Mouse (Mus musculus) CD4-positive, CD25-positive, alpha-beta regulatory T cell, adult 9 weeks (primary cell): Measurements from ENCODE around the gene Olfr988. TPM values are rescaled to one million over a fixed set of nuclear protein-coding genes. Genes with fewer than 3 reads are reported as not detected.

ENCODE experiments used
- polyA plus RNA-seq: library from polyadenylated mRNA; unstranded; fragments of 100-300 nt; shearing (Covaris generic); gene quantifications from one replicate; pipeline ENCODE4 v1.2.1, GENCODE M21; 2017

Gene Olfr988
- not detected for polyA plus RNA-seq

GRCm38 (mm10) chr2:85363127-85363526, at the start of gene Olfr988:
Olfr988 (minus strand) TSS chr2:85363227.

GRCm38 (mm10) chr2:85409369-85409768, 46.3 kb upstream of the Olfr988 start, which contains the start of gene Olfr992:
Olfr992 (minus strand) TSS chr2:85409469.

GRCm38 (mm10) chr2:85339215-85339614, 23.8 kb downstream of the Olfr988 start, which contains the start of gene Olfr987:
Olfr987 (minus strand) TSS chr2:85339315.

Other genes with a start within 250 kb of the Olfr988 start
- gene Aplnr, start 227.0 kb downstream of the Olfr988 start, polyA plus RNA-seq: not detected
- not detected for gene Lrrc55, start 166.0 kb downstream of the Olfr988 start, polyA plus RNA-seq
- gene Olfr987, start 23.9 kb downstream of the Olfr988 start, polyA plus RNA-seq: not detected
- not detected for gene Olfr992, start 46.2 kb upstream of the Olfr988 start, polyA plus RNA-seq
- gene Olfr993, start 51.6 kb upstream of the Olfr988 start, polyA plus RNA-seq: not detected
- gene Olfr994, start 73.2 kb upstream of the Olfr988 start, polyA plus RNA-seq: not detected
- not detected for gene Olfr995, start 80.4 kb upstream of the Olfr988 start, polyA plus RNA-seq
- not detected for gene 4833423E24Rik, start 155.8 kb upstream of the Olfr988 start, polyA plus RNA-seq
- not detected for gene Olfr996, start 216.0 kb upstream of the Olfr988 start, polyA plus RNA-seq
- not detected for gene Olfr998, start 225.7 kb upstream of the Olfr988 start, polyA plus RNA-seq
- not detected for gene Olfr1000, start 248.7 kb upstream of the Olfr988 start, polyA plus RNA-seq